ENCODE assay signal across 20 mouse cellular contexts in the genomic region with DNA sequence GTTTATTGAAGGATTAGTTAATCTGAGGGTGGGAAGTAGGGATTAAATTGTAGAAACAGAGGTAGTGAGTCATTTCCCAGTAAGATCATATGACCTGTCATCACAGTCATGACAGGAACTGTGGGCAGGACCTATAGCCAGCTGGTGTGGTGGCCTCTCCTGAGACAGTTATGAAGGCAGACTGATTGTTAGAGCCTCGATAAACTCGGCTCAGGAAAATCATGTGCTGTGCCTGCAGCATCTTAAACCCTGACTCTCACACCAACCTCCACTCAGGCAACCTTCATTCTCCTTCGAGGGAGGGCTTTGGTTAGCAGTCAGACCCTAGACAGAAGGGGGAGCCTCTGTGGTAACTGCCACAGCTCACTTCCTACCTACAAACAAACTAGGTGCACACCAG. TPM values are rescaled to one million over a fixed set of nuclear protein-coding genes. Genes with fewer than 3 reads are reported as not detected.
DNase-seq lines count a peak whose midpoint lies in the region; ATAC-seq and TF ChIP-seq lines count a peak whose summit lies in the region.
"Had no signal": no experiment of that assay in that cellular context is flagged by ENCODE, and none has a peak within 500 bp of the region (broad histone marks: within the 10 kb centered on the region; RNA-seq: fewer than 3 reads in every experiment).

No protein-coding gene starts in this region.

- no peak for TF ChIP-seq POLR2A in thymus, adult 2 months (IDR thresholded peaks at IDR 0.05; ENCODE audit: control insufficient read depth, extremely low read depth, insufficient read depth, low read length, poor library complexity)
- no peak for TF ChIP-seq POLR2A in bone marrow macrophage, adult 2 months (IDR thresholded peaks at IDR 0.05; ENCODE audit: borderline replicate concordance, low read depth, low read length)

- no peak overlapping the region for H3K9ac ChIP-seq in hindbrain, embryonic 13.5 days
- H3K9ac ChIP-seq: limb, embryonic 12.5 days; liver, embryonic 14.5 days; neural tube, embryonic 15.5 days had no signal

- ATAC-seq in hindbrain, embryonic 13.5 days (ENCODE audit: low FRiP score): no peak
- ATAC-seq: inflammation-experienced regulatory T-cells, adult 6 months; lung, postnatal 0 days had no signal

- no peak overlapping the region for H3K4me2 ChIP-seq in hindbrain, embryonic 13.5 days
- H3K4me2 ChIP-seq: heart, embryonic 11.5 days; limb, embryonic 12.5 days; neural tube, embryonic 15.5 days had no signal

- DNase-seq in thymus, adult 2 months: peak; percentile 51
- DNase-seq in thymus, adult 18-20 months: no peak
- DNase-seq in splenic B cell, adult 2 months (ENCODE audit: low read depth, low spot score): peak; percentile 65
- DNase-seq in embryo, embryonic 10 days (ENCODE audit: low spot score): no peak
- DNase-seq in kidney, postnatal 14 days: no peak
- DNase-seq in cerebellum, adult 11-12 months: no peak
- DNase-seq: cerebellum, adult 9-11 months; gastrocnemius, postnatal 25 days; heart, postnatal 4 days; retina, postnatal 1 day had no signal

- no peaks in the 10 kb centered on the region for H3K36me3 ChIP-seq in thymus, adult 2 months (ENCODE audit: control insufficient read depth, insufficient read depth, low read length)
- 0 out of 2 replicates have a peak, but pooled peaks cover 3% of the 10 kb centered on the region for H3K36me3 ChIP-seq in splenic B cell, adult 2 months (ENCODE audit: control insufficient read depth, insufficient read depth, low read length, poor library complexity, severe bottlenecking)
- H3K36me3 ChIP-seq in hindbrain, embryonic 13.5 days: no peaks in the 10 kb centered on the region
- H3K36me3 ChIP-seq: embryonic facial prominence, embryonic 10.5 days; limb, embryonic 12.5 days; neural tube, embryonic 15.5 days had no signal

- no peaks in the 10 kb centered on the region for H3K27me3 ChIP-seq in thymus, adult 2 months (ENCODE audit: control insufficient read depth, insufficient read depth, low read length)
- no peaks in the 10 kb centered on the region for H3K27me3 ChIP-seq in splenic B cell, adult 2 months (ENCODE audit: control insufficient read depth, insufficient read depth, low read length, poor library complexity, severe bottlenecking)
- H3K27me3 ChIP-seq in hindbrain, embryonic 13.5 days: no peaks in the 10 kb centered on the region
- H3K27me3 ChIP-seq: limb, embryonic 12.5 days had no signal

- no peak for TF ChIP-seq CTCF in thymus, adult 2 months (IDR thresholded peaks at IDR 0.05; ENCODE audit: borderline replicate concordance, control insufficient read depth, extremely low read depth, insufficient read depth, low read length, poor library complexity)
- no peak for TF ChIP-seq CTCF in bone marrow macrophage, adult 2 months (IDR thresholded peaks at IDR 0.05; ENCODE audit: low read depth, low read length)

- H3K4me3 ChIP-seq in thymus, adult 2 months (ENCODE audit: control insufficient read depth, insufficient read depth, low read length): no peak overlapping the region
- peak overlapping the region; percentile 12; the same call in 1 of the 2 replicates for H3K4me3 ChIP-seq in bone marrow macrophage, adult 2 months (ENCODE audit: insufficient read depth, low read length)
- no peak overlapping the region for H3K4me3 ChIP-seq in hindbrain, embryonic 13.5 days
- H3K4me3 ChIP-seq: embryonic facial prominence, embryonic 10.5 days; left cerebral cortex, adult 2 months; limb, embryonic 12.5 days; neural tube, embryonic 15.5 days had no signal

- H3K27ac ChIP-seq in thymus, adult 2 months (ENCODE audit: control insufficient read depth, insufficient read depth, low read length): no peak overlapping the region
- H3K27ac ChIP-seq in bone marrow macrophage, adult 2 months (ENCODE audit: insufficient read depth, low read depth, low read length): peak overlapping the region; percentile 90
- H3K27ac ChIP-seq in hindbrain, embryonic 13.5 days: no peak overlapping the region
- H3K27ac ChIP-seq: embryonic facial prominence, embryonic 10.5 days; left cerebral cortex, adult 2 months; limb, embryonic 12.5 days; liver, embryonic 14.5 days; neural tube, embryonic 15.5 days had no signal

- WGBS in thymus, adult 2 months: 15% methylated on average over 3 of the region's 3 CpGs
- WGBS in hindbrain, embryonic 13.5 days: 74% methylated on average over 3 of the region's 3 CpGs

- H3K9me3 ChIP-seq in hindbrain, embryonic 13.5 days: no peaks in the 10 kb centered on the region
- H3K9me3 ChIP-seq: embryonic facial prominence, embryonic 10.5 days; limb, embryonic 12.5 days; neural tube, embryonic 15.5 days had no signal

- H3K4me1 ChIP-seq in thymus, adult 2 months (replicated peaks; ENCODE audit: control insufficient read depth, insufficient read depth, low read length): peaks cover 30% of the 10 kb centered on the region
- peaks cover 72% of the 10 kb centered on the region for H3K4me1 ChIP-seq in bone marrow macrophage, adult 2 months (ENCODE audit: control insufficient read depth, insufficient read depth, low read length)
- peaks cover 5% of the 10 kb centered on the region; the same call in 1 of the 2 replicates for H3K4me1 ChIP-seq in hindbrain, embryonic 13.5 days (replicated peaks)
- H3K4me1 ChIP-seq: neural tube, embryonic 15.5 days had no signal

RNA-seq across cellular contexts. Expression of a gene that starts 27.7 kb away (rescaled TPM):
- 49.1 and 51.7 TPM in 2 replicates for polyA plus RNA-seq in thymus, adult 2 months (2012; rRNA removed)
- 44.1 and 45.3 TPM in 2 replicates for polyA plus RNA-seq in bone marrow macrophage, adult 2 months (2012; ENCODE audit: insufficient read depth, insufficient read length, missing spikeins)
- polyA plus RNA-seq in hindbrain, embryonic 13.5 days (2015; fragmentation: Nextera tagmentation; extraction: Ambion mirVana): 2.4 and 2.7 TPM in 2 replicates

Comparison
In these comparisons a context has a peak if more than half of its experiments do, and no peak if none do; other contexts are left out.
1. DNase-seq: peak in thymus, adult 2 months (single experiment) and splenic B cell, adult 2 months (single experiment); none in thymus, adult 18-20 months (0 of 2), embryo, embryonic 10 days (single experiment), kidney, postnatal 14 days (single experiment) and cerebellum, adult 11-12 months (single experiment).
2. RNA of a gene that starts 27.7 kb away (polyA plus RNA-seq): 49.1 to 51.7 TPM in thymus, adult 2 months and 44.1 to 45.3 TPM in bone marrow macrophage, adult 2 months; 2.4 to 2.7 TPM in hindbrain, embryonic 13.5 days; every median in the first group is over 10 times any median in the second.